In the genomic region with DNA sequence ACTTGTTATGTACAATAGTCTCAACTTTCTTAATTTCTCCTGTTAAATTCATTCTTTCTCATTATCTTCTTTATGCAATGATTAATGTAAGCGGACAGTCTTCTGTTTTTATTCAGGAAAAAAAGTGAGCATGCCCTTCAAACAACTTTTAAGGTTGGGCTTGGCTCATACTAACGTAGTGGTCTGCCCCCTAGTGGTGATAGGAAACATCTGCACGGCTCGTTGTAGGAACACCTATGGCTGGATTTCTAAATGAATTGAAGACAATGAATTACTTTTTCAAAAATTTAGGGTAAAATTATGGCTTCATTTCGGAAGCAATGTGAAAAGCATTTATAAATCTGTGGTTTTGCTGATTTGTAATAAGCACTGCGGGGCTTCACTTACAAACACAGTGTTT, we compare ENCODE assay signal across 8 mouse cellular contexts.
DNase-seq lines count a peak whose midpoint lies in the region.

No protein-coding gene starts in this region.

- DNase-seq in cerebellum, postnatal 10 days = peak; percentile 56 to 70
- no peak for DNase-seq in cerebellum, adult 11-12 months
- DNase-seq in ovary, postnatal 14 days (ENCODE audit: low spot score) = peak; percentile 34
- no peak for DNase-seq in ovary, postnatal 36 days (ENCODE audit: low spot score)
- peak; percentile 32 for DNase-seq in embryo, embryonic 9.5 days (ENCODE audit: extremely low spot score)
- peak; percentile 16 to 31 for DNase-seq in layer of hippocampus, postnatal 10 days (ENCODE audit: low spot score in 2 of 2)
- DNase-seq in retina, postnatal 1 day = peak; percentile 69
- DNase-seq in gastrocnemius, postnatal 25 days = no peak

Comparison
In these comparisons a context has a peak if more than half of its experiments do, and no peak if none do; other contexts are left out.
1. DNase-seq: peak in cerebellum, postnatal 10 days (2 of 2), ovary, postnatal 14 days (single experiment), embryo, embryonic 9.5 days (single experiment), layer of hippocampus, postnatal 10 days (2 of 2) and retina, postnatal 1 day (single experiment); none in cerebellum, adult 11-12 months (single experiment), ovary, postnatal 36 days (single experiment) and gastrocnemius, postnatal 25 days (single experiment).